Mouse (Mus musculus) midbrain, embryonic 14.5 days (tissue): ENCODE measurements around the gene Slc25a31. TPM values are rescaled to one million over a fixed set of nuclear protein-coding genes. Genes with fewer than 3 reads are reported as not detected.

Experiments used
- ATAC-seq: fragments of 200-750 bp; cut with Nextera tagmentation; 2 replicates; pipeline ENCODE4 v1.8.0; 2017; ENCODE audit warnings: moderate number of reproducible peaks, moderate library complexity; ENCODE audit not compliant: low FRiP score, low TSS enrichment
- DNase-seq: peaks from one replicate; pipeline ENCODE4 v3.0.0-alpha.2; 2015
- H3K27ac ChIP-seq: fragments of 300-500 bp; sonication (generic); replicated peaks from 2 replicates; pipeline ENCODE4 v1.5.1; 2014; ENCODE audit warnings: mild to moderate bottlenecking, low read depth, low read length, moderate library complexity
- H3K27me3 ChIP-seq: fragments of 300-500 bp; sonication (generic); 2 replicates; pipeline ENCODE4 v1.6.1; 2014; ENCODE audit warnings: low read length, control low read depth, mixed read lengths; ENCODE audit not compliant: control insufficient read depth, insufficient read depth
- H3K36me3 ChIP-seq: fragments of 300-500 bp; sonication (generic); 2 replicates; pipeline ENCODE4 v1.6.1; 2014; ENCODE audit warnings: low read length, control low read depth; ENCODE audit not compliant: control insufficient read depth, insufficient read depth
- H3K4me1 ChIP-seq: fragments of 300-500 bp; sonication (generic); 2 replicates; pipeline ENCODE4 v1.6.1; 2014; ENCODE audit warnings: mild to moderate bottlenecking, antibody characterized with exemption, low read length, control low read depth; ENCODE audit not compliant: control insufficient read depth, insufficient read depth
- H3K4me2 ChIP-seq: fragments of 300-500 bp; sonication (generic); 2 replicates; pipeline ENCODE4 v1.6.1; 2014; ENCODE audit warnings: mild to moderate bottlenecking, low read length, moderate library complexity
- H3K4me3 ChIP-seq: fragments of 300-500 bp; sonication (generic); replicated peaks from 2 replicates; pipeline ENCODE4 v1.5.1; 2014; ENCODE audit warnings: low read depth, low read length
- H3K9ac ChIP-seq: fragments of 300-500 bp; sonication (generic); replicated peaks from 2 replicates; pipeline ENCODE4 v1.6.1; 2014; ENCODE audit warnings: mild to moderate bottlenecking, low read length, moderate library complexity
- H3K9me3 ChIP-seq: fragments of 300-500 bp; sonication (generic); 2 replicates; pipeline ENCODE4 v1.6.1; 2016; ENCODE audit warnings: low read length, control low read depth, mixed read lengths; ENCODE audit not compliant: control insufficient read depth
- WGBS: fragments of 180-500 bp; shearing (Covaris S2); extraction: QIAGEN DNeasy Blood & Tissue Kit; methylation state at CpG from one replicate; pipeline ENCODE4 v1.1.7; 2014; 5-methylcytosine and 5-hydroxymethylcytosine counted together
- polyA plus RNA-seq: library from polyadenylated mRNA; unstranded; fragments of >200 nt; fragmentation: Nextera tagmentation; extraction: Ambion mirVana; gene quantifications from 2 replicates; pipeline ENCODE4 v1.2.1, GENCODE M21; 2014

Slc25a31 gene
- 0.22 TPM in 1 of 2 replicates, not detected in the other for polyA plus RNA-seq

- Histone ChIP-seq H3K9ac (no peak within 1 kb of the TSS), H3K27ac (no peak within 1 kb of the TSS), H3K4me3 (no peak within 1 kb of the TSS), H3K4me1 (no peaks in the 10 kb centered on the region), H3K9me3 (no peaks in the 10 kb centered on the region), H3K27me3 (no peaks in the 10 kb centered on the region), H3K4me2 (no peak within 1 kb of the TSS), H3K36me3 (peaks cover under 1% of the 10 kb centered on the region; the same call in 1 of the 2 replicates)
- DNase-seq (no peak), ATAC-seq (no peak)
- WGBS, result 92% methylated on average over 30 of the region's 30 CpGs
These were observed at the start of gene Slc25a31 for GRCm38 (mm10) chr3:40708655-40709054. Slc25a31 (plus strand) TSS chr3:40708855.

GRCm38 (mm10) chr3:40660231-40660630, 48.4 kb upstream of the Slc25a31 start:
- Histone ChIP-seq H3K9me3 (no peaks in the 10 kb centered on the region), H3K27ac (no peak overlapping the region), H3K9ac (no peak overlapping the region), H3K27me3 (no peaks in the 10 kb centered on the region), H3K4me1 (no peaks in the 10 kb centered on the region), H3K36me3 (peaks cover 11% of the 10 kb centered on the region; the same call in 1 of the 2 replicates), H3K4me2 (no peak overlapping the region), H3K4me3 (no peak overlapping the region)
- WGBS, result 96% methylated on average over 2 of the region's 2 CpGs
- DNase-seq, result no peak
- no peak for ATAC-seq

GRCm38 (mm10) chr3:40666109-40666508, 42.5 kb upstream of the Slc25a31 start:
- H3K27ac ChIP-seq, result no peak overlapping the region
- ATAC-seq, result no peak
- DNase-seq, result no peak

GRCm38 (mm10) chr3:40666861-40667719, 41.6 kb upstream of the Slc25a31 start:
- no peaks in the 10 kb centered on the region for H3K9me3 ChIP-seq
- H3K9ac ChIP-seq, result no peak overlapping the region
- DNase-seq (no peak), ATAC-seq (no peak)
- 87% methylated on average over 8 of the region's 8 CpGs for WGBS
- H3K4me3 ChIP-seq, result no peak overlapping the region
- H3K36me3 ChIP-seq, result 0 out of 2 replicates have a peak, but pooled peaks cover 9% of the 10 kb centered on the region
- no peak overlapping the region for H3K27ac ChIP-seq
- H3K4me1 ChIP-seq, result no peaks in the 10 kb centered on the region
- H3K4me2 ChIP-seq, result no peak overlapping the region
- no peaks in the 10 kb centered on the region for H3K27me3 ChIP-seq

More at GRCm38 (mm10) chr3:40666109-40666508, 42.5 kb upstream of the Slc25a31 start:
- 92% methylated on average over 4 of the region's 4 CpGs for WGBS
- H3K4me3 ChIP-seq, result no peak overlapping the region
- no peaks in the 10 kb centered on the region for H3K4me1 ChIP-seq
- H3K36me3 ChIP-seq, result 0 out of 2 replicates have a peak, but pooled peaks cover 9% of the 10 kb centered on the region
- H3K4me2 ChIP-seq, result no peak overlapping the region
- no peaks in the 10 kb centered on the region for H3K27me3 ChIP-seq
- no peaks in the 10 kb centered on the region for H3K9me3 ChIP-seq
- H3K9ac ChIP-seq, result no peak overlapping the region

GRCm38 (mm10) chr3:40668889-40669288, 39.8 kb upstream of the Slc25a31 start:
- Histone ChIP-seq H3K27ac (no peak overlapping the region), H3K4me3 (no peak overlapping the region), H3K9ac (no peak overlapping the region), H3K9me3 (no peaks in the 10 kb centered on the region), H3K27me3 (no peaks in the 10 kb centered on the region), H3K4me2 (no peak overlapping the region), H3K36me3 (peaks cover 8% of the 10 kb centered on the region; the same call in 1 of the 2 replicates), H3K4me1 (no peaks in the 10 kb centered on the region)
- no peak for ATAC-seq
- no peak for DNase-seq
- 76% methylated on average over 6 of the region's 6 CpGs for WGBS

GRCm38 (mm10) chr3:40669395-40669794, 39.3 kb upstream of the Slc25a31 start:
- ATAC-seq, result no peak
- no peak overlapping the region for H3K4me2 ChIP-seq
- 91% methylated on average over 3 of the region's 3 CpGs for WGBS

GRCm38 (mm10) chr3:40673515-40673914, 35.1 kb upstream of the Slc25a31 start:
- Histone ChIP-seq H3K4me1 (no peaks in the 10 kb centered on the region), H3K4me3 (no peak overlapping the region), H3K36me3 (peaks cover 3% of the 10 kb centered on the region; the same call in 1 of the 2 replicates), H3K4me2 (no peak overlapping the region), H3K27ac (no peak overlapping the region), H3K27me3 (no peaks in the 10 kb centered on the region), H3K9me3 (no peaks in the 10 kb centered on the region), H3K9ac (no peak overlapping the region)
- no peak for ATAC-seq
- no peak for DNase-seq
- 58% methylated on average over 1 of the region's 1 CpGs for WGBS

More at GRCm38 (mm10) chr3:40669395-40669794, 39.3 kb upstream of the Slc25a31 start:
- no peak overlapping the region for H3K27ac ChIP-seq
- no peak for DNase-seq
- H3K9ac ChIP-seq, result no peak overlapping the region
- no peaks in the 10 kb centered on the region for H3K27me3 ChIP-seq
- no peaks in the 10 kb centered on the region for H3K4me1 ChIP-seq
- H3K36me3 ChIP-seq, result peaks cover 6% of the 10 kb centered on the region; the same call in 1 of the 2 replicates
- H3K9me3 ChIP-seq, result no peaks in the 10 kb centered on the region
- H3K4me3 ChIP-seq, result no peak overlapping the region

- ATAC-seq (no peak), DNase-seq (no peak)
- WGBS, result 27% methylated on average over 8 of the region's 8 CpGs
- H3K4me3 ChIP-seq, result no peak overlapping the region
- no peak overlapping the region for H3K9ac ChIP-seq
- H3K27me3 ChIP-seq, result no peaks in the 10 kb centered on the region
- H3K36me3 ChIP-seq, result peaks cover 3% of the 10 kb centered on the region; the same call in 1 of the 2 replicates
- no peaks in the 10 kb centered on the region for H3K4me1 ChIP-seq
- no peak overlapping the region for H3K4me2 ChIP-seq
- H3K27ac ChIP-seq, result no peak overlapping the region
- no peaks in the 10 kb centered on the region for H3K9me3 ChIP-seq
These were observed 33.7 kb upstream of the Slc25a31 start for GRCm38 (mm10) chr3:40674873-40675405.
